Mouse (Mus musculus): ENCODE data around the gene Olfr275. TPM values are rescaled to one million over a fixed set of nuclear protein-coding genes. Genes with fewer than 3 reads are reported as not detected.
"Not testable (repeated sequence)": the region's sequence is repeated elsewhere in the genome, so short reads cannot be mapped to it uniquely, and the experiment has no call there.

Olfr275 gene
- not detected in 2 replicates for total RNA-seq (2015; ENCODE audit: low replicate concordance)
- total RNA-seq (2017; ENCODE audit: low replicate concordance), result not detected in 2 replicates

GRCm38 (mm10) chr4:52814304-52814703 lies at the start of gene Olfr275:
Olfr275 (plus strand) TSS chr4:52814604.
- no peak for ATAC-seq (replicated peaks; ENCODE audit: low FRiP score, poor library complexity, severe bottlenecking)

DNA sequence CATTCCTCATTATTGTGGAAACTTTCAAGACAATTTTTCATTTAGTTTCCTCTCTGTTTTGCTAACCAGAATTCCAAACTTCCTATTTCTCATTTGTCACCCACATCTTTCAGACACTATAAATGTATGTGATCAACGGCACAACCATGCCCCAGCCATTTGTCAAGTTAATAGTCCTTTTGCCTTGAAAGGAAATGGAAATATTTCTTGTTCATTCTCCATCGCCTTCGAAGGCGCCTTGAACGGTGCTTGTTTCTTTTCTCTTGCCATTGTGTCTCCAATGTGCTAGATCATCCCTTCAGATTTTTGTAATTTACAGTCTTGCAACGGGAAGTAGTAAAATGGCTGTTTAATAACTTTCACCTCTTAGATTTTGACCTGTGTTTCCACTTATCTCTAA lies 48.8 kb upstream of the Olfr275 start:
- no peak for ATAC-seq (replicated peaks; ENCODE audit: low FRiP score, poor library complexity, severe bottlenecking)

GRCm38 (mm10) chr4:52772186-52772585 lies 42.2 kb upstream of the Olfr275 start:
- ATAC-seq (replicated peaks; ENCODE audit: low FRiP score, poor library complexity, severe bottlenecking), result no peak

DNA sequence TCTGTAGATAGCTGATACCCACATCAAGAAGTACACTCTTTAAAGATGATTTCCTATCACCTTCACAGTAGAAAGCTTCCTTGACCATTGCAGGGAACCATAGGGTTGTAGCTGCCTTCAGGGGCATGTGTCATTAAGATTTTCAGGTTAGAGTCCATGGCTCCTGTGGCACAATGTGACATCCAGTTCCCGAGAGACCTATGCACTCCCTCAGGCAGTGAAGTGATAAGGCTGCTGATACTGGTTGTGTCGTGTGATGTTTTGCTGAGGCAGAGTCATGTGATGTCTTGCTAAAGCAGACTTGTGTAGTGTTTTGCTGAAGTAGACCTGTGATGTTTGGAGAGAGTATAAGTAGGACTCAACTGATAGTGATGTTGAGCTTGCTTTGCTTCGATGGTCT lies 14.4 kb upstream of the Olfr275 start:
- ATAC-seq (replicated peaks; ENCODE audit: low FRiP score, poor library complexity, severe bottlenecking), result no peak

GRCm38 (mm10) chr4:52811871-52812270 lies 2.5 kb upstream of the Olfr275 start:
- no peak for ATAC-seq (replicated peaks; ENCODE audit: low FRiP score, poor library complexity, severe bottlenecking)

- no peak for ATAC-seq (replicated peaks; ENCODE audit: low FRiP score, poor library complexity, severe bottlenecking)
Observed at GRCm38 (mm10) chr4:52821375-52821774, 7.0 kb downstream of the Olfr275 start.

- ATAC-seq (replicated peaks; ENCODE audit: low FRiP score, poor library complexity, severe bottlenecking), result not testable (repeated sequence)
Observed at GRCm38 (mm10) chr4:52845411-52845810, 31.0 kb downstream of the Olfr275 start.

DNA sequence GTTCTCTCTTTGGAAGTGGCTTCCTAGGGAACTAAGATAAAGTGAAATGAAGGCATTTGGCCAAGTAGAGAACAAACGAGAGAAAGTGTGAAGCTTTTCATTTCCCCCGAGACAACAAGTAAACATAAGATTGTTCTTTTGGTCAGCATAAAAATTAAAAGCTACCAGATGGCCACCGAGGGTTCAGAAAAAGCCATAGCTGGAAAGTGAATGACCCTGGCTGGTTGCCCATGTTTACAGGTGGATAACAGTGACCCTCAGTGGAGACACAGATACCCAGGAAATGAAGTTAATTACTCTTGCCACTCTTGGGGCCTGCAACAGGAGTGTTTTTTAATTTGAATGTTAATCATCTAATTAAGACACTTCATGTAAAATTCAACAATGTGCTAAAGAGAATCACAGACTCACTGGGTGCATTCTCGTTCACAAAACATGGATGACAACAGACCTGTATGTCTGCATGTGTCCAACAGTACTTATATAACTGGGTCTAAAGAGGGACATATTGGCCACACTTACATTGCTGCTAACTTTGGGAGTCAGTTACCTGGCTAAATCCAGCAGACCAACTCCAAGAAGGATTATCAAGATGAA lies 34.7 kb downstream of the Olfr275 start:
- no peak for ATAC-seq (replicated peaks; ENCODE audit: low FRiP score, poor library complexity, severe bottlenecking)

GRCm38 (mm10) chr4:52849672-52850071 lies 35.3 kb downstream of the Olfr275 start:
- ATAC-seq (replicated peaks; ENCODE audit: low FRiP score, poor library complexity, severe bottlenecking), result no peak

- ATAC-seq (replicated peaks; ENCODE audit: low FRiP score, poor library complexity, severe bottlenecking), result no peak
Observed at GRCm38 (mm10) chr4:52859136-52859535, 44.7 kb downstream of the Olfr275 start, which contains the start of gene Olfr273. Olfr273 (minus strand) TSS chr4:52859236.

GRCm38 (mm10) chr4:52864156-52864555 lies 49.8 kb downstream of the Olfr275 start:
- ATAC-seq (replicated peaks; ENCODE audit: low FRiP score, poor library complexity, severe bottlenecking), result no peak

Other genes with a start within 250 kb of the Olfr275 start
- not detected in 2 replicates for gene Toporsl, start 218.3 kb upstream of the Olfr275 start, total RNA-seq (2015; ENCODE audit: low replicate concordance)
- gene Toporsl, start 218.3 kb upstream of the Olfr275 start, total RNA-seq (2017; ENCODE audit: low replicate concordance), result not detected in 2 replicates
- gene Olfr273, start 44.6 kb downstream of the Olfr275 start, total RNA-seq (2015; ENCODE audit: low replicate concordance), result not detected in 2 replicates
- not detected in 2 replicates for gene Olfr273, start 44.6 kb downstream of the Olfr275 start, total RNA-seq (2017; ENCODE audit: low replicate concordance)
- not detected in 2 replicates for gene Olfr272, start 104.6 kb downstream of the Olfr275 start, total RNA-seq (2015; ENCODE audit: low replicate concordance)
- gene Olfr272, start 104.6 kb downstream of the Olfr275 start, total RNA-seq (2017; ENCODE audit: low replicate concordance), result not detected in 2 replicates
- not detected in 2 replicates for gene Olfr270, start 149.9 kb downstream of the Olfr275 start, total RNA-seq (2015; ENCODE audit: low replicate concordance)
- not detected in 2 replicates for gene Olfr270, start 149.9 kb downstream of the Olfr275 start, total RNA-seq (2017; ENCODE audit: low replicate concordance)
- gene Nipsnap3a, start 174.7 kb downstream of the Olfr275 start, total RNA-seq (2015; ENCODE audit: low replicate concordance), result not detected in 2 replicates
- not detected in 2 replicates for gene Nipsnap3a, start 174.7 kb downstream of the Olfr275 start, total RNA-seq (2017; ENCODE audit: low replicate concordance)
- gene Nipsnap3b, start 197.3 kb downstream of the Olfr275 start, total RNA-seq (2015; ENCODE audit: low replicate concordance), result 8.8 and 13.3 TPM in 2 replicates
- gene Nipsnap3b, start 197.3 kb downstream of the Olfr275 start, total RNA-seq (2017; ENCODE audit: low replicate concordance), result 7.8 and 8.4 TPM in 2 replicates